In the genomic region with DNA sequence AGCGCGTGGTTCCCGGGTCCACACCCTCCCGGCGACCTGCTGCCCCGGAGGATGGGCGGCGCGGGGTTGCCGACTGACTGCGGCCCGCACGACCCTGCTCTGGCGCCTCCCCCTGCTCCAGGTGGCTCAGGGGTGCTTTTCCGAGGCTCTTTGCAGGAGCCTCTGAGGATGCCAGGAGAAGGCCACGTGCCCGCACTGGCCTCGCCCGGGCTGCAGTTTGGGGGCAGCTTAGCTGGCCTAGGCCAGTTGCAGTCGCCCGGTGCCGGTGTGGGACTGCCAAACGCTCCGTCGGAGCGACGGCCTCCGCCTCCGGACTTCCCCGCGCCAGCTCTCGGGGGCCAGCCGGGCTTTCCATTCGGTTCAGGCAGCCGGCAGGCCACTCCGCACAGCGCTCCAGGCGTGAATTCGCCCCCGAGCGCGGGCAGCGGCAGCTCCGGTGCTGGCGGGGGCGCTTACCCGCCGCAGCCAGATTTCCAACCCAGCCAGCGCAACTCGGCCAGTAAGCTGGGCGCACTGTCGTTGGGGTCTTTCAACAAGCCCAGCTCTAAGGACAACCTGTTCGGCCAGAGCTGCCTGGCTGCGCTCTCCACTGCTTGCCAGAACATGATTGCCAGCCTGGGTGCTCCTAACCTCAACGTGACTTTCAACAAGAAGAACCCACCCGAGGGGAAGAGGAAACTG, we compare ENCODE assay signal across 8 mouse cellular contexts. TPM values are rescaled to one million over a fixed set of nuclear protein-coding genes. Genes with fewer than 3 reads are reported as not detected.
A peak's percentile ranks its signal among the peaks of the same experiment; 100 is the strongest.
DNase-seq lines count a peak whose midpoint lies in the region; ATAC-seq lines count a peak whose summit lies in the region.

No protein-coding gene starts in this region.

- peak; percentile 50 to 52 for DNase-seq in left cerebral cortex, postnatal 25 days (ENCODE audit: low spot score in 2 of 2)
- no peak for DNase-seq in left cerebral cortex, adult 18-20 months (ENCODE audit: low spot score in 2 of 2)
- DNase-seq in forebrain, embryonic 11.5 days (ENCODE audit: low spot score): peak; percentile 76
- peak; percentile 61 for DNase-seq in limb, embryonic 11.5 days (ENCODE audit: low spot score)
- DNase-seq in retina, postnatal 1 day: peak; percentile 50
- DNase-seq in gastrocnemius, postnatal 14 days: no peak
- no peak for DNase-seq in urinary bladder, postnatal 14 days (ENCODE audit: low spot score)
- no peak for DNase-seq in lung, postnatal 4 days

- H3K27ac ChIP-seq in forebrain, embryonic 11.5 days (ENCODE audit: low read depth, low read length): no peak overlapping the region
- no peak overlapping the region for H3K27ac ChIP-seq in limb, embryonic 11.5 days (replicated peaks; ENCODE audit: low read depth, low read length)

- H3K4me3 ChIP-seq in forebrain, embryonic 11.5 days (ENCODE audit: low read depth, low read length): peak overlapping the region; percentile 97
- peak overlapping the region; percentile 69 for H3K4me3 ChIP-seq in limb, embryonic 11.5 days (ENCODE audit: low read depth, low read length)

- ATAC-seq in forebrain, embryonic 11.5 days (replicated peaks; ENCODE audit: low FRiP score): no peak
- no peak for ATAC-seq in limb, embryonic 11.5 days (ENCODE audit: insufficient number of reproducible peaks, low FRiP score, low TSS enrichment, low read depth)

- intact Hi-C loops in left cerebral cortex, postnatal 25 days (cut with DNase I): no loop called here
- intact Hi-C loops in gastrocnemius, postnatal 14 days (cut with DNase I; ENCODE audit: low total_unique reads): no loop called here

- H3K4me2 ChIP-seq in forebrain, embryonic 11.5 days (ENCODE audit: low read depth, low read length, severe bottlenecking): peak overlapping the region; percentile 98
- H3K4me2 ChIP-seq in limb, embryonic 11.5 days (ENCODE audit: low read depth, severe bottlenecking): peak overlapping the region; percentile 93

- H3K9ac ChIP-seq in forebrain, embryonic 11.5 days (ENCODE audit: low read length): peak overlapping the region; percentile 99
- peak overlapping the region; percentile 49 for H3K9ac ChIP-seq in limb, embryonic 11.5 days (ENCODE audit: low read length)

- peaks cover 9% of the 10 kb centered on the region for H3K36me3 ChIP-seq in forebrain, embryonic 11.5 days (ENCODE audit: control insufficient read depth, insufficient read depth, low read length)
- H3K36me3 ChIP-seq in limb, embryonic 11.5 days (ENCODE audit: control insufficient read depth, insufficient read depth, low read length): peaks cover 4% of the 10 kb centered on the region; the same call in 1 of the 2 replicates

- H3K4me1 ChIP-seq in forebrain, embryonic 11.5 days (replicated peaks; ENCODE audit: control insufficient read depth, insufficient read depth, low read length): peaks cover 31% of the 10 kb centered on the region
- H3K4me1 ChIP-seq in limb, embryonic 11.5 days (ENCODE audit: control insufficient read depth, insufficient read depth, low read length): peaks cover 36% of the 10 kb centered on the region

- no peaks in the 10 kb centered on the region for H3K9me3 ChIP-seq in forebrain, embryonic 11.5 days (ENCODE audit: control insufficient read depth, low read length)
- no peaks in the 10 kb centered on the region for H3K9me3 ChIP-seq in limb, embryonic 11.5 days (ENCODE audit: control insufficient read depth, low read length)

- WGBS in forebrain, embryonic 11.5 days: 1% methylated on average over 56 of the region's 56 CpGs
- 1% methylated on average over 56 of the region's 56 CpGs for WGBS in limb, embryonic 11.5 days

- no peaks in the 10 kb centered on the region for H3K27me3 ChIP-seq in forebrain, embryonic 11.5 days (ENCODE audit: control insufficient read depth, insufficient read depth, low read length)
- H3K27me3 ChIP-seq in limb, embryonic 11.5 days (ENCODE audit: control insufficient read depth, insufficient read depth, low read length): peaks cover 38% of the 10 kb centered on the region

RNA-seq across cellular contexts. Expression of gene Mn1, which starts 3.0 kb away (rescaled TPM):
- total RNA-seq in left cerebral cortex, postnatal 25 days (2021): 10 to 100 TPM; 62.8 to 63.4 TPM
- 10 to 100 TPM; 65.8 to 70.9 TPM for total RNA-seq in left cerebral cortex, adult 18-20 months (2021)
- polyA plus RNA-seq in forebrain, embryonic 11.5 days (2014; fragmentation: Nextera tagmentation; extraction: Ambion mirVana): 50.9 and 51.9 TPM in 2 replicates
- 11.0 and 12.4 TPM in 2 replicates for polyA plus RNA-seq in limb, embryonic 11.5 days (2014; fragmentation: Nextera tagmentation; extraction: Ambion mirVana)
- 10 to 100 TPM; 33.8 to 58.1 TPM for total RNA-seq in gastrocnemius, postnatal 14 days (2021)

Comparison
In these comparisons a context has a peak if more than half of its experiments do, and no peak if none do; other contexts are left out.
1. DNase-seq: peak in left cerebral cortex, postnatal 25 days (2 of 2), forebrain, embryonic 11.5 days (single experiment), limb, embryonic 11.5 days (single experiment) and retina, postnatal 1 day (single experiment); none in left cerebral cortex, adult 18-20 months (0 of 2), gastrocnemius, postnatal 14 days (single experiment), urinary bladder, postnatal 14 days (single experiment) and lung, postnatal 4 days (0 of 2).